Mouse (Mus musculus): ENCODE results near the gene Galnt17. TPM values are rescaled to one million over a fixed set of nuclear protein-coding genes. Genes with fewer than 3 reads are reported as not detected.

Galnt17 gene
- 11.7 and 15.3 TPM in 2 replicates for polyA plus RNA-seq (2012; rRNA removed)

DNA sequence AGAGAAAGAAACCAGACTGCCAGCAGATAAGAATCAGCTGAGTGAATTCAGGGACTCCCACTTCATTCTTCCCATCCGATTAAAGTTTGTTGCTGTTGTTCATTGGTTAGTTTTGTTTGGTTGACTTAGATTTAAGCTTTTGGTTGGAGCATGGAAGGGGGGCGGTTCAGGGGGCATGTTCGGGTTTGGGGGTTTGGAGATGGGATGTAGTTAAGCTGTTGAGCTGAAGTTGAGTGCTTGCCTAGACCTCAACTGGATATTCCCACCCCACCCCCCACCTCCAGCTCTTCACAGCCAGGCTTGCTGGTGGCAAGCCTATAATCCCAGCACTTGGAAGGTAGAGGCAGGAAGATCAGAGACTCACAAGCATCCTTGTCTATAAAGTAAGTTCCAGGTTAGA is at the start of gene Galnt17:
Galnt17 (minus strand) TSS at position 101 of the 400 bp plus-strand sequence.
- no peak for DNase-seq (ENCODE audit: low read depth)
- no peak for TF ChIP-seq CTCF (IDR thresholded peaks at IDR 0.05; ENCODE audit: borderline replicate concordance, extremely low read depth, insufficient read depth, insufficient read length)
- no peak for TF ChIP-seq POLR2A (IDR thresholded peaks at IDR 0.05; ENCODE audit: borderline replicate concordance, extremely low read depth, insufficient read depth, insufficient read length, poor library complexity, severe bottlenecking)

DNA sequence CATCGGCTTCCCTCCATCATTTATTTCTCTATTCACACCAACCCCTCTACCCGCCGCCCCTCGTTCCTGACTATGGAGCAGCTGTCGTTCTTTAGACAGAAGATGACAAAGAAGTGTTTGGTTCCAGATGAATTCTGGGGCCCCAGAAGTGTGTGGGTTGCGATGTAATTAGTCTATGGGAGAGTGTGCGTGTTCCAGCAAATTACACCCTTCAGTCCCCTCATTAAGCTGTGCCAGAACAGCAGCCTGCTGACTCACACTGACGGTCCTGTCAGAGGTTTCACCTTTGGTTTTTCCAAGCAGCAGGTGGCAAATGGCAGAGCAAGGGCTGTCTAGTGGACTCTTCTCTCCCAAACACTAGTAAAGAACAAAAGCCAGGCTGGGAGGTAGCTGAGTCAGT is 26.2 kb upstream of the Galnt17 start:
- TF ChIP-seq POLR2A (IDR thresholded peaks at IDR 0.05; ENCODE audit: borderline replicate concordance, extremely low read depth, insufficient read depth, insufficient read length, poor library complexity, severe bottlenecking): no peak
- DNase-seq (ENCODE audit: low read depth): peak; percentile 55

DNA sequence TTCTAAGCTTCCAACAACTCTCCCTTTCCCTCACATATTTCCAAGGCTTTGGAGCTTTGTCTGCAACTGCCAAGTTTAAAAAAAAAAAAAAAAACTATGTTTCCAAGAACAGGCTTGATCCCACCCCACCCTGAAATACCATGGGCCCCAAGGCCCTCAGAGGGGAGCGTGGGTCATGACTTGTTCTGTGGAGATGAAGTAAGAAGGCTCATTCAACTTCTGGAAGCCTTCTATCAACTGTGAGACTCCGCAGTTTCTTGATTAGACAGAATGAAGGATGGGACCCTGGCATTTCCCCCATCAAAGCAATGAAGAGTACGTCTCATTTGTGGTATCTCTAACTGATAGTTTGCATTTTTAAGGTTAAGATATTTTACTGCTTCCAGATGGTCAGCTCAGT is 13.0 kb upstream of the Galnt17 start:
- DNase-seq (ENCODE audit: low read depth): no peak
- TF ChIP-seq POLR2A (IDR thresholded peaks at IDR 0.05; ENCODE audit: borderline replicate concordance, extremely low read depth, insufficient read depth, insufficient read length, poor library complexity, severe bottlenecking): no peak
- TF ChIP-seq CTCF (IDR thresholded peaks at IDR 0.05; ENCODE audit: borderline replicate concordance, extremely low read depth, insufficient read depth, insufficient read length): no peak

DNA sequence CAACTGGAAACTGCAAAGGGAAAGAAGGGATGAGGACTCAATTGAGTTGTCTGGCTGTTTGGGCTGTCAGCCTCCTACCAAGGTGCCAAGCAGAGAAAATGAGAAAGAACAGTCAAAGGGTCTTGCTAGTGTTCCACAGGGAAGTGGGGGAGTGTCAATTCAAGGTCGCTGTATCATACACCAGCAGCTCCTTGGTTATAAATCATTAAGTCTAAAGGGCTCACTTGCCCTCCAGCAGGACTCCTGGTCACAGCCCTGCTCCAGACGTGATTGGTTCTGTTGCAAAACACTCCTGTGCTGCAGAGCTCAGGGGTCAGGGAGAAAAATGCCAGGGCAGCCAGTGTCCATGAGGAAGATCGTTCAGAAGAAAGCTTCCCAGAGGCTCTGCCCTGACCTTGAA is 11.3 kb upstream of the Galnt17 start:
- TF ChIP-seq POLR2A (IDR thresholded peaks at IDR 0.05; ENCODE audit: borderline replicate concordance, extremely low read depth, insufficient read depth, insufficient read length, poor library complexity, severe bottlenecking) (no peak), CTCF (IDR thresholded peaks at IDR 0.05; ENCODE audit: borderline replicate concordance, extremely low read depth, insufficient read depth, insufficient read length) (no peak)
- DNase-seq (ENCODE audit: low read depth): no peak

DNA sequence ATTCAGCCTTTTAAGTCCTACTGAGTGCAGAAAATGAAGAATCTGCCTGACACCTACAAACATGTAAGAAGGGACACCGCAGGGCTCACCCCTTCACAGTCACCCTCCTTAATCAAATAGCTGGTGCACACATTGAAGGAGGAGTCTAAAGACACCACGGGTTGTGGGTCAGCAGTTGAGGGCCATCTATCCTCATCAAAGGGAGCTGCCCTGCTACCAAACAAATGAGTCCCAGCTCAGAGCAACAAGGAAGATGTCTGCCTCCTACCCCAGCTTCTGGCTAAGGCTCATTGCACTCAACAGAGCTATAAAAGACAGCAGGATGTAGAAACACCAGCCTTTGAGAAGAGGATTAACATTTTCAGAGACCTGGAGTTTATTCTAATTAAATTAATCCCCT is 10.8 kb upstream of the Galnt17 start:
- no peak for DNase-seq (ENCODE audit: low read depth)
- TF ChIP-seq POLR2A (IDR thresholded peaks at IDR 0.05; ENCODE audit: borderline replicate concordance, extremely low read depth, insufficient read depth, insufficient read length, poor library complexity, severe bottlenecking) (no peak), CTCF (IDR thresholded peaks at IDR 0.05; ENCODE audit: borderline replicate concordance, extremely low read depth, insufficient read depth, insufficient read length) (no peak)

DNA sequence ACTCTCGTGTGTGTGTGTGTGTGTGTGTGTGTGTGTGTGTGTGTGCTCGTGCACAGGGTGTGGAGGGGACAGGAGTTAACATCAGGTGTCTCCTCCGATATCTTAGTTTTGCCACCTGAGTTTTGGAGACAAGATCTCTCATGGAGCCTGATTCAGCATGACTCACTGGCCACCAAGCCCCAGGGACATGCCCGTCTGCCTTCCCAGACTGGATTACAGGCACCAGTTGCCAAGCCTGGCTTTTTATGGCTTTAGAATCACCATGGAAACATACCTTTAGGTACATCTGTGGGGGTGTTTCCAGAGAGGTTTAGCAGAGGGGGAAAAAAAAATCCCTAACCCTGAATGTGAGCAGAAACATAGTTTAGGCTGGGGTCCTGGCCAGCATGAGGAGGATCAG is 6.7 kb upstream of the Galnt17 start:
- TF ChIP-seq POLR2A (IDR thresholded peaks at IDR 0.05; ENCODE audit: borderline replicate concordance, extremely low read depth, insufficient read depth, insufficient read length, poor library complexity, severe bottlenecking) (no peak), CTCF (IDR thresholded peaks at IDR 0.05; ENCODE audit: borderline replicate concordance, extremely low read depth, insufficient read depth, insufficient read length) (no peak)
- no peak for DNase-seq (ENCODE audit: low read depth)

DNA sequence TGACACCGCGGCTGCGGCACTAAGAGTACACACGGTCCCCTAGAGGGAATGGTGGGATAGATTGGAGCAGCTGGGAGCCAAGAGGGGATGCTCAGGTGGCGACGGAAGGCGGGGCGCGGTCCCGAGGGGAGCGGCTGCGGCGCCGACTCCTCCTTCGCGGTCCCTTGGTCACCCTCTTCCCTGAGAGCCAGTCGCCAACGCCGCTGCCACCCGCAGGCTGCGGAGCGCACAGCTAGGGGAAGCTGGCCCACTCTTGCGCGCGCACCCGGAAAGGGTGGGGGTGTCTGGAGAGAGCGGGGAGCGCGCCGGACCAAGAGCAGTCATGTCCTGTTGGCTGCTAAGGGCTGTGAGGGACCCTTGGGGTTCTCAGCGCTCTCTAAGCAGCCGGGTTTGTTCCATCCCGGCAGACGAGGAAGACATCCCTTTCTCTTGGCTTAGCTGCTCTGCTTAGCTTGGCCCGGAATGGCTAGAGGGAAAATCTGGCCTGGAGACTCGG is 593 bp downstream of the Galnt17 start:
- TF ChIP-seq POLR2A (IDR thresholded peaks at IDR 0.05; ENCODE audit: borderline replicate concordance, extremely low read depth, insufficient read depth, insufficient read length, poor library complexity, severe bottlenecking) (no peak), CTCF (IDR thresholded peaks at IDR 0.05; ENCODE audit: borderline replicate concordance, extremely low read depth, insufficient read depth, insufficient read length) (no peak; the same call in 1 of the 2 replicates)
- peak; percentile 94 for DNase-seq (ENCODE audit: low read depth)

DNA sequence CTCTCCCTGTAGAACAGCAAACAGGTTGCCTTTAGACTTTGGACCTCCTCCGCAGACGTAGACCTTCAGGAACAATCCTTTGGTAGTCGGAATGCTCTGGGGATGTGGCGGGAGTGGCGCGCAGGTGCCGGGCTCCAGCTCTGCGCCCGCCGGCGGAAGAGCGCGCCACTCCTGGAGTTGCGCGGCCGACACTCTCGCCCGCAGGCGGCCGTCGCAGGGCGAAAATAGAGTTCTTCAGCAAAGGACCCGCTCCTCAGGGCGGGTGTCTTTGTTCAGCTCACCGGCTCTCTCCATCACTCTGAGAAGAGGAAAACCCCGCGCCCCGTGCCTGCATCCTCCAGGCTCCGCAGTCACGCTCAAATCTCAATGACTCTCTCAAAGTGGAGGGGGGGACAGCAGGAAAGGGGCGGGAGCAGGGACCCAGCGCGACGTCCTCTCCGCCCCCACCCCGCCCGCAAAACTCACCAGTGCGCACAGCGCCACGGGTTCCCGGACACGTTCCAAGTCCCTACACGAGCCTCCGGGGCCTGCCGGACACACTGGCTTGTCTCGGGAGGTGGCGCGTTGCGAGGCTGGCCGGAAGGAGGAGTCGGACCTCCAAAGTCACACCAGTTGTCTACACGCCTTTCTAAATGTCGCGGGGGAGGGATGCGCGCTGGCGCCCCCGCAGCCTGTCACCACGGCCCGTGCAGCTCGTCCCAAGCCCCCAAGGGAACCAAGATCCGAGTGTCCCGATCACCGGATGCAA is 1.2 kb downstream of the Galnt17 start:
- TF ChIP-seq CTCF (IDR thresholded peaks at IDR 0.05; ENCODE audit: borderline replicate concordance, extremely low read depth, insufficient read depth, insufficient read length) (no peak), POLR2A (IDR thresholded peaks at IDR 0.05; ENCODE audit: borderline replicate concordance, extremely low read depth, insufficient read depth, insufficient read length, poor library complexity, severe bottlenecking) (0 out of 2 replicates have a peak, but pooled peaks have one; percentile 10)
- DNase-seq (ENCODE audit: low read depth): peak; percentile 64

DNA sequence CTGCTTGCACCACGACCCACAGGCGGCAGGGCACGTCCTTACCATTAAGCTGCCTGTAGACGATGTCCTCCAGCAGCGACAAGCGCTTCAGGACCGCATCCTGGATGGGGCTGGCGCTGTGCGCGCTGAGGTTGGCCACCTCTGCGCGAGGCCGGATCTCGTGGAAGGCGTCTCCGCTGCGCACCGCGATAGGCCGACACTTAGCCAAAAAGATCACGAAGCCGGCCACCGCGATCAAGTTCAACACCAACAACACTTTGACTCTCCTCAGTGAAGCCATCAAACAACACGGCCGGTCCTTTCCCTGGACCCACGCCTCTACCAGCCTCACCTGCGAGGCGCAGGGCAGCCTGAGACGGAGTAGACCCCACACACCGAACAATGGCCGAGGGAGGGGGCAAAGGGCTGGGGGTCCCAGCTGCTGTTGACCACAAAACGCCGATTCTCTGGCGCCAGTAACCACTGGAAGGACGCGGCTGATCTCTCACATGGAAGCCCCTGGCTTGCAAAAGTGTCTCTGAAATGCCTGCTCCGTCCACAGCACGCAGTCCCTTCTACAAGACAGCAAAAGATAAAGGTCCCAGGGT is 1.9 kb downstream of the Galnt17 start:
- DNase-seq (ENCODE audit: low read depth): peak; percentile 36

DNA sequence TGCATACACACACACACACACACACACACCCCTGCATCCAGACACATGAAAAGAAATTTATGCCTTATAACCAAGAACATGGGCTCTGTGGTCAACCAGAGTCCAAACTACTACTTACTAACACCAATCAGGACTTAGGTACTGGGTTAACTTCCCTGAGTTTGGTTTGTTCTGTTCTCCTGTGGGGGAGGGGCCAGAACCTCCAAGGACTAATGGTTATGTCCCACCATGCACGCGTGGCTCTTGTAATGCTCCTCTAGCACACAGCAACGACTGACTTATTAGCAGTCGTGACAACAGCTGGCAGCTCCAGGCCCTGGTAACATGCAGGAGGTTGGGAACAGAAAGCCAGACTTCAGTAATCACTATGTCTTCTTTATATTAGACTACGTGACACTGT is 3.1 kb downstream of the Galnt17 start:
- no peak for TF ChIP-seq POLR2A (IDR thresholded peaks at IDR 0.05; ENCODE audit: borderline replicate concordance, extremely low read depth, insufficient read depth, insufficient read length, poor library complexity, severe bottlenecking)

More for the DNA sequence above, 1.9 kb downstream of the Galnt17 start:
- TF ChIP-seq CTCF (IDR thresholded peaks at IDR 0.05; ENCODE audit: borderline replicate concordance, extremely low read depth, insufficient read depth, insufficient read length) (no peak), POLR2A (IDR thresholded peaks at IDR 0.05; ENCODE audit: borderline replicate concordance, extremely low read depth, insufficient read depth, insufficient read length, poor library complexity, severe bottlenecking) (no peak)

DNA sequence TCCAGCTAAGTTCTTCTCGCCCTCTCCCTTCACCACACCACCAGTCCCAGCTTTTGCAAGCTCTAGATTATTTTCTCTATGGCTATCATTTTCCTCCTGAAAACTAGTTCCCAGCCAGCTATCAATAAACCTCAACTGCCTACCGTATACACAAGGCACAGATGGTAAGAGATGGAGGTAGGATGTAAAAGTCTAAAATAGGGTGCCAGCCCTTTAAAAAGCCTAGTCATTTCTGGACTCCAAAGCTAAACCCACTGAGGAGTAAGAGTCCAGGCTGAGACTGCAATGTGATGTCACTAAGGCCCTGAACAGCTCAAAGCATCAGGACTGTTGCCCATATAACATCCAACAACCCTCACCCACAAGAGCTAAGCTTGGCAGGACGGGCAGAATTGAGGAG is 6.8 kb downstream of the Galnt17 start:
- TF ChIP-seq POLR2A (IDR thresholded peaks at IDR 0.05; ENCODE audit: borderline replicate concordance, extremely low read depth, insufficient read depth, insufficient read length, poor library complexity, severe bottlenecking) (no peak), CTCF (IDR thresholded peaks at IDR 0.05; ENCODE audit: borderline replicate concordance, extremely low read depth, insufficient read depth, insufficient read length) (no peak)
- no peak for DNase-seq (ENCODE audit: low read depth)

More for the DNA sequence above, 3.1 kb downstream of the Galnt17 start:
- peak; percentile 36 for DNase-seq (ENCODE audit: low read depth)

All from brain, embryonic 14.5 days (tissue).